In genomic region chr2:11534826-11535225, GRCm38 (mm10) we compare ENCODE assay signal across 8 mouse cellular contexts. TPM values are rescaled to one million over a fixed set of nuclear protein-coding genes. Genes with fewer than 3 reads are reported as not detected.
A peak's percentile ranks its signal among the peaks of the same experiment; 100 is the strongest.
DNase-seq lines count a peak whose midpoint lies in the region; ATAC-seq and TF ChIP-seq lines count a peak whose summit lies in the region.

No protein-coding gene starts in this region.

- H3K27ac ChIP-seq in stomach, postnatal 0 days (replicated peaks), result peak overlapping the region; percentile 40; the same call in 1 of the 2 replicates

- no peak for TF ChIP-seq EP300 in stomach, postnatal 0 days (optimal IDR thresholded peaks at IDR 0.05)

- H3K4me3 ChIP-seq in stomach, postnatal 0 days (ENCODE audit: low read depth, low read length), result peak overlapping the region; percentile 44

- H3K9me3 ChIP-seq in stomach, postnatal 0 days (ENCODE audit: control insufficient read depth, low read length), result no peaks in the 10 kb centered on the region

- WGBS in stomach, postnatal 0 days, result 10% methylated on average over 10 of the region's 10 CpGs

- H3K9ac ChIP-seq in stomach, postnatal 0 days (ENCODE audit: low read length), result peak overlapping the region; percentile 63

- intact Hi-C loops in left cerebral cortex, postnatal 36 days (cut with DNase I), result loop anchor here (5.0 kb wide), 1 partner anchor 33 kb away; no protein-coding TSS in a partner anchor

- no peaks in the 10 kb centered on the region for H3K36me3 ChIP-seq in stomach, postnatal 0 days (ENCODE audit: control insufficient read depth, insufficient read depth, low read length)

- no peak for TF ChIP-seq CTCF in stomach, postnatal 0 days (IDR thresholded peaks at IDR 0.05; ENCODE audit: low read depth)

- no peaks in the 10 kb centered on the region for H3K27me3 ChIP-seq in stomach, postnatal 0 days (ENCODE audit: control insufficient read depth, insufficient read depth, low read length)

- ATAC-seq in stomach, postnatal 0 days (ENCODE audit: low FRiP score, low TSS enrichment), result peak; percentile 39

- no peaks in the 10 kb centered on the region for H3K4me1 ChIP-seq in stomach, postnatal 0 days (replicated peaks; ENCODE audit: control insufficient read depth, insufficient read depth)

- DNase-seq in adrenal gland, adult 2 months, result peak; percentile 61
- DNase-seq in adrenal gland, postnatal 4 days (ENCODE audit: low spot score in 2 of 2), result no peak
- peak; percentile 54 for DNase-seq in ZHBTc4 (ENCODE audit: low read depth, low spot score)
- DNase-seq in heart, adult 9 months (ENCODE audit: low spot score in 2 of 2), result peak; percentile 55 to 59
- DNase-seq in kidney, adult 9 months, result peak; percentile 66
- peak; percentile 93 for DNase-seq in lung, postnatal 36 days
- peak; percentile 20 for DNase-seq in stomach, postnatal 0 days (ENCODE audit: low spot score)
- DNase-seq in left cerebral cortex, postnatal 36 days (ENCODE audit: low spot score in 2 of 2), result no peak

- H3K4me2 ChIP-seq in stomach, postnatal 0 days (replicated peaks; ENCODE audit: low read depth), result peak overlapping the region; percentile 69

RNA-seq across cellular contexts. Expression of gene Pfkfb3, which starts 19.1 kb away (rescaled TPM):
- 100 to 1,000 TPM; 163 to 230 TPM for total RNA-seq in adrenal gland, adult 2 months (2021)
- polyA plus RNA-seq in adrenal gland, adult 2 months (2012; rRNA removed), result 26.0 and 50.3 TPM in 2 replicates
- 10 to 100 TPM; 37.2 to 38.1 TPM for total RNA-seq in adrenal gland, postnatal 4 days (2021)
- polyA plus RNA-seq in stomach, postnatal 0 days (2015; fragmentation: Nextera tagmentation; extraction: Ambion mirVana), result 5.5 TPM in 2 replicates
- 10 to 100 TPM; 25.0 to 32.4 TPM for total RNA-seq in left cerebral cortex, postnatal 36 days (2021)

Comparison
In these comparisons a context has a peak if more than half of its experiments do, and no peak if none do; other contexts are left out.
1. DNase-seq: peak in adrenal gland, adult 2 months (single experiment), ZHBTc4 (single experiment), heart, adult 9 months (2 of 2), kidney, adult 9 months (single experiment), lung, postnatal 36 days (single experiment) and stomach, postnatal 0 days (single experiment); none in adrenal gland, postnatal 4 days (0 of 2) and left cerebral cortex, postnatal 36 days (0 of 2).
2. RNA of gene Pfkfb3, which starts 19.1 kb away (total RNA-seq): 163 to 230 TPM in adrenal gland, adult 2 months; 37.2 to 38.1 TPM in adrenal gland, postnatal 4 days and 25.0 to 32.4 TPM in left cerebral cortex, postnatal 36 days; every median in the first group is over 4 times any median in the second.